Mouse (Mus musculus): ENCODE measurements around the gene Tigit. TPM values are rescaled to one million over a fixed set of nuclear protein-coding genes. Genes with fewer than 3 reads are reported as not detected.

The Tigit gene
- total and polyA plus RNA-seq, 3 experiments, result 0.18 to 0.32 TPM; not detected in 1

DNA sequence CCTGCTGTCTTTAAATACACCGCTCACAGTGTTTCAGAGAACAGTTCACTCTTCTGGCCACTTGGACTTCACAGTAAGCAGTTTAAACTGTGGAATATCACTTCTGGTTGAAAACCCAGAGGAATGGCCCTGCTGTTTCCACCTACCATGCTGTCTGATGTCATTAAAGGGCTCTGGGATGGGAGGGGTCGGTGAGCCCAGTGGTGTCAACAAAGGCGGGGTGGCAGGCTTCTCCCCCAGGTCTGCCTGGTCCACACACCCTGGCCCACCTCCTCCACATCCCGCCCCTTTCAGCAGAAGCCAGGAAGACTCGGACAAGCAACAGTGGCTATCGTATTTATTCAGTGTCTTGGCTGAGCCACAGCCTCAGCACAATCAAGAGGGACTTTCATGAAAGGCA is 44.7 kb downstream of the Tigit start:
- no peak for DNase-seq

DNA sequence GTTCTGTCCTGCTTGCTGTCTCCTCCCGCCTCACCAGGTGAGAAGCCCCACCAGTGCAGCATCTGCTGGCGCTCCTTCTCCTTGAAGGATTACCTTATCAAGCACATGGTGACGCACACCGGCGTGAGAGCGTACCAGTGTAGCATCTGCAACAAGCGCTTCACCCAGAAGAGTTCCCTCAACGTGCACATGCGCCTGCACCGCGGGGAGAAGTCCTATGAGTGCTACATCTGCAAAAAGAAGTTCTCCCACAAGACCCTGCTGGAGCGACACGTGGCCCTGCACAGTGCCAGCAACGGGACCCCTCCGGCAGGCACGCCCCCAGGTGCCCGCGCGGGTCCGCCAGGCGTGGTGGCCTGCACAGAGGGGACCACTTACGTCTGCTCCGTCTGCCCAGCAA is 45.7 kb downstream of the Tigit start:
- DNase-seq, result no peak

DNA sequence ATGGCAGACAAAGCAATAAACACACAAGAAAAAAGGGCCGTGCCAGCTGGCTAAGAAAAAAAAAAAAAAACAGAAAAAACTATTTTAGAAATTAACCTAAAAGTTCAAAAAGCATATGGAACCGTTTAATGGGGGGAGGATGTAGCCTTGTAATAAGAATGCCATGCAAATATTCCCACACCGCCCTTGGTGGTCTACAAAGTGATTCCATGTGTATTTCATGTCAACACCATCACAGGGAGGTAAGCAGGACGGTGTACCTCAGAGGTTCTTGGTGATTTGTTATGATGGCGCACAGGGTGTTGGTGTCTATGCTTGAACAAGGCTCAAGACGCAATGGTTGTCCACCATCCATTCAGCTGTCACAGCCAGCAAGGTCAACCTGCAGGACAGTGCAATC is 46.6 kb downstream of the Tigit start:
- DNase-seq, result no peak

GRCm38 (mm10) chr16:43616348-43616747 is 47.6 kb downstream of the Tigit start:
- no peak for DNase-seq

DNA sequence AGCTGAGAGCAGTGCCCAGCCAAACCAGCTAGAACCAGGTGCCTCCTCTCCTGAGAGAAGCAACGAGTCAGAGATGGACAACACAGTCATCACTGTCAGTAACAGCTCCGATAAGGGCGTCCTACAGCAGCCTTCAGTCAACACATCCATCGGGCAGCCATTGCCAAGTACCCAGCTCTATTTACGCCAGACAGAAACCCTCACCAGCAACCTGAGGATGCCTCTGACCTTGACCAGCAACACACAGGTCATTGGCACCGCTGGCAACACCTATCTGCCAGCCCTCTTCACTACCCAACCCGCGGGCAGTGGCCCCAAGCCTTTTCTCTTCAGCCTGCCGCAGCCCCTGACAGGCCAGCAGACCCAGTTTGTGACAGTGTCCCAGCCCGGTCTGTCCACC is 53.6 kb downstream of the Tigit start:
- DNase-seq, result no peak

- no peak for DNase-seq
Observed at GRCm38 (mm10) chr16:43608066-43608465, 55.9 kb downstream of the Tigit start.

- no peak for DNase-seq
Observed at GRCm38 (mm10) chr16:43607086-43607485, 56.9 kb downstream of the Tigit start.

DNA sequence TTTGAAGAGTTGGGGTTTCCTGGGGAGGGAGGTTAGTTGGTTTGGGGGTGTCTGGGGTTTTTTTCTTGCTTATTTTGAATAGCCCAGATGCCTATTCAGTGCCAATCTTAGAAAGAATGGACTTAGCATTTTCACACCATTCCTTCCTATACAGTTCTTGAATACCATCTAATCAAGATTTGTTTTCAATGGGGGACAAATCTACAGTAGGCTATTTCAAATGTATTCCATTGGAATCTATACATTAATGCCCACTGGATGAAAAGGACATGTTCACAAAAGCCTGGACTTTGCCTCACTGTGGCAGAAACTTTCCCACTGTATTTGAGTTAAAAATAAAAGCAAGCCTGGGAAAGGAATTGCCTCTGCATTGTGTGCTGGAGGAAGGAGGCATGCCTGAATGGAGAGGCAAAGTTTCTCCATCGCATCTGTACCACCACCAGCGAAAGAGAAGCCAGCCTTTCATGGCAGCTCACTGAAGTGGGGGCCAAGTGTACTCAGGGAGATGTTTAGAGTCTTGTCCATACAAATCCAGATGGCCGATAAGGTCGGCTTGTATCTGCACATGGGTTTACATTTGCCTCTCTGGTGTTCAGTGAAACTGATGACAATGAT is 59.4 kb downstream of the Tigit start:
- no peak for DNase-seq

GRCm38 (mm10) chr16:43603591-43604141 is 60.3 kb downstream of the Tigit start:
- DNase-seq, result no peak

- no peak for DNase-seq
Observed at GRCm38 (mm10) chr16:43602573-43602972, 61.4 kb downstream of the Tigit start.

DNA sequence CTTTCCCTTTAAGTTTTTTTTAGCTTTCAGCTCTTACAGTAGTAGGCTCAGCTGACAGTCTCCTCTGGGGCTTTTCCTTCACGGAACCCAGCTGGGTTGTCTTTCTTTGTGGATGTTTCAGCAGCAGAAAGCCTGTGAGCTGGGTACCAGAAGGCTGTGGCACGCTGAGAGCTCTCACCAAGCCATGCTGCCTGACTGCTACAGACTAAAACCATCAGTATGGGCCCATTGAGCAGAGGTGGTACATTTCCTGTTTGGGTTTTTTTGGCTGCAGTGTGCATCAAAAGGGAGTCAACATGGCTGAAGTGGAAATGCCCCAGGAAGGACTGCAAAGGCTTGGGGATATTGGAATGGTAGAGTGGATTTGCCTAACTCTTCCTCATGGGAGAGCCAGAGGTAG is 64.2 kb downstream of the Tigit start:
- DNase-seq, result no peak

Small RNAs within 50 kb of the gene (microRNA-seq; reads per million reads assigned to microRNA genes)
- 0 reads per million in 2 experiments for gene Mir568

Other genes with a start within 250 kb of the Tigit start
- not detected for gene Drd3, start 89.9 kb upstream of the Tigit start, total RNA-seq (2021)
- gene Drd3, start 89.9 kb upstream of the Tigit start, polyA plus RNA-seq (2012; rRNA removed), result 0.07 and 0.11 TPM in 2 replicates
- 1 to 10 TPM; 4.7 to 6.0 TPM for gene Ccdc191, start 225.7 kb upstream of the Tigit start, total RNA-seq (2021)
- gene Ccdc191, start 225.7 kb upstream of the Tigit start, polyA plus RNA-seq (2012; rRNA removed), result 0.86 and 1.6 TPM in 2 replicates